Mouse (Mus musculus) kidney, postnatal 0 days (tissue): ENCODE data around the gene Zfp429. TPM values are rescaled to one million over a fixed set of nuclear protein-coding genes. Genes with fewer than 3 reads are reported as not detected.
A peak's percentile ranks its signal among the peaks of the same experiment; 100 is the strongest.

Source experiments
- ATAC-seq: fragments of 200-750 bp; cut with Nextera tagmentation; replicated peaks from 2 replicates; pipeline ENCODE4 v1.8.0; 2017; ENCODE audit warnings: low read depth, moderate number of reproducible peaks, moderate TSS enrichment, moderate library complexity; ENCODE audit not compliant: low FRiP score
- DNase-seq: peaks from one replicate; pipeline ENCODE4 v3.0.0-alpha.2; 2016; ENCODE audit warnings: low spot score
- H3K27ac ChIP-seq: fragments of 300-500 bp; sonication (generic); 2 replicates; pipeline ENCODE4 v1.5.1; 2014; ENCODE audit warnings: mild to moderate bottlenecking
- H3K27me3 ChIP-seq: fragments of 300-500 bp; sonication (generic); 2 replicates; pipeline ENCODE4 v1.6.1; 2014; ENCODE audit warnings: low read length, mixed read lengths; ENCODE audit not compliant: insufficient read depth
- H3K36me3 ChIP-seq: fragments of 300-500 bp; sonication (generic); 2 replicates; pipeline ENCODE4 v1.6.1; 2014; ENCODE audit warnings: low read length, mixed read lengths; ENCODE audit not compliant: insufficient read depth
- H3K4me1 ChIP-seq: fragments of 300-500 bp; sonication (generic); replicated peaks from 2 replicates; pipeline ENCODE4 v1.6.1; 2014; ENCODE audit warnings: antibody characterized with exemption, low read length, mixed read lengths; ENCODE audit not compliant: insufficient read depth
- H3K4me2 ChIP-seq: fragments of 300-500 bp; sonication (generic); 2 replicates; pipeline ENCODE4 v1.6.1; 2014; ENCODE audit warnings: mild to moderate bottlenecking, low read length, moderate library complexity, mixed read lengths
- H3K4me3 ChIP-seq: fragments of 300-500 bp; sonication (generic); replicated peaks from 2 replicates; pipeline ENCODE4 v1.5.1; 2014; ENCODE audit warnings: low read depth, low read length
- H3K9ac ChIP-seq: fragments of 300-500 bp; sonication (generic); 2 replicates; pipeline ENCODE4 v1.6.1; 2014; ENCODE audit warnings: low read depth, low read length
- H3K9me3 ChIP-seq: fragments of 300-500 bp; sonication (generic); replicated peaks from 2 replicates; pipeline ENCODE4 v1.6.1; 2016; ENCODE audit warnings: low read length, inconsistent platforms, mixed read lengths
- CTCF ChIP-seq: IDR thresholded peaks from 2 replicates; pipeline ENCODE4 v1.5.1; 2016; ENCODE audit warnings: antibody characterized with exemption, low read depth, mild to moderate bottlenecking, moderate library complexity
- WGBS: fragments of 180-500 bp; shearing (Covaris S2); extraction: QIAGEN DNeasy Blood & Tissue Kit; methylation state at CpG from one replicate; pipeline ENCODE4 v1.1.7; 2014; 5-methylcytosine and 5-hydroxymethylcytosine counted together
- polyA plus RNA-seq: library from polyadenylated mRNA; unstranded; fragments of >200 nt; fragmentation: Nextera tagmentation; extraction: Ambion mirVana; gene quantifications from 2 replicates; pipeline ENCODE4 v1.2.1, GENCODE M21; 2015

Gene Zfp429
- polyA plus RNA-seq, 1 experiment from 2014 or later = 5.4 TPM

DNA sequence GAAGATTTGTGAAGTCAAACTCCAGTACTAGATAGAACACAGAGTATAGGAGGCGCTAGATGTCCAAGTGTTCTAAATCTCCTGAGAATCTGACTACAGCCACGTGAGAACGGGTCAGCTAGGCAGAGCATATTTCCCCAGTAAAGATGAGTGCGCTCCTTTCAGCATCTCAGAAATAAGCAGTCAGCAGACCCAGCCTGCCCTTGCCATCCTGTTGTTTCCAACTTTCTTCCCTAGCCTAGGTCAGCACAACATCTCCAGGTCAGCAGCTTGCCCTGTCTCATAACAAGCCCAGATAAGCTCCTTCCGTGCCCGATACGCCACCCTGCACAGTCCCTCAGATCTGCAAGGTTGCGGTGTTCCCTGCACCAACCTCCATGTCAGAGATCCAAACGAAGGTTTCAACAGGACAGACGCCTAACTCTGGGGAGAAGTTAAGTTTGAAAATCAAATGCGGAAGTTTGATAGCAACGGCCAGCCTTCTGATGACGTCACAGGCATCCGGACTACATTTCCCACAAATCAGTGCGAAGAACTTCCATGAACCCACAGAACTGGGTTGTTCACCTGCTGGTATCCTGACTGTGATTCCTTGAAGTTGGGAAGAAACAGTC, 39.4 kb downstream of the Zfp429 start, which contains the start of the genes Gm28044 and Zfp953:
TSS of gene Gm28044 (minus strand) at position 406 of the 614 bp plus-strand sequence.
TSS of gene Zfp953 (minus strand) at position 475 of the 614 bp plus-strand sequence.
- TF ChIP-seq CTCF = peak; percentile 41
- Histone ChIP-seq H3K4me1 (no peaks in the 10 kb centered on the region), H3K9ac (peak within 1 kb of the TSS; percentile 77), H3K36me3 (no peaks in the 10 kb centered on the region), H3K4me3 (peak within 1 kb of the TSS; percentile 80), H3K27ac (peak within 1 kb of the TSS; percentile 79), H3K27me3 (no peaks in the 10 kb centered on the region), H3K4me2 (peak within 1 kb of the TSS; percentile 78), H3K9me3 (no peaks in the 10 kb centered on the region)
- WGBS = under 1% methylated on average over 15 of the region's 15 CpGs
- DNase-seq = peak; percentile 91
- peak; percentile 93 for ATAC-seq

DNA sequence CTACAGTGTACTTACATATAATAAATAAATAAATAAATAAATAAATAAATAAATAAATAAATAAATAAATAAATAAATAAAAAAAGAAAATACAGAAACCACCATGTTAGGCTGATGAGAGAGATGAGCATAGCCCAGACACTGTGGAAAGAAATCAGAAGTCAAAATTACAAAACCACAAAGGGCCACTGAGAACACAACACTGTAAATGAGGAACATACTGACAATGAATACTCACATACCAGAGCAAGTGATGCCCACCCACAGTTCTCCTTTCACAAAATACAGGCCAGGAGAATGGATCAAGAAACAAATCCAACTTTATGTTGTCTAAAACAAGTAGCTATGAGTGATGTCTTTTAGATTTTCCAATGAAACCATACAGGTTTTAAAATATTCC, 47.8 kb downstream of the Zfp429 start:
- TF ChIP-seq CTCF = no peak
- Histone ChIP-seq H3K36me3 (no peaks in the 10 kb centered on the region), H3K4me2 (no peak overlapping the region), H3K27ac (no peak overlapping the region), H3K27me3 (no peaks in the 10 kb centered on the region), H3K9ac (no peak overlapping the region), H3K9me3 (no peaks in the 10 kb centered on the region), H3K4me3 (no peak overlapping the region), H3K4me1 (no peaks in the 10 kb centered on the region)
- ATAC-seq = no peak
- DNase-seq = no peak

- Histone ChIP-seq H3K4me2 (no peak overlapping the region), H3K27me3 (no peaks in the 10 kb centered on the region), H3K36me3 (no peaks in the 10 kb centered on the region), H3K27ac (no peak overlapping the region), H3K4me3 (no peak overlapping the region), H3K9ac (no peak overlapping the region), H3K4me1 (no peaks in the 10 kb centered on the region), H3K9me3 (no peaks in the 10 kb centered on the region)
- WGBS = 90% methylated on average over 2 of the region's 2 CpGs
- DNase-seq = no peak
- TF ChIP-seq CTCF = no peak
- no peak for ATAC-seq
These were observed 56.2 kb downstream of the Zfp429 start for GRCm38 (mm10) chr13:67343422-67343821.

Other genes starting within 250 kb of the Zfp429 start
- gene Rsl1, start 226.6 kb downstream of the Zfp429 start, polyA plus RNA-seq = 7.1 and 7.3 TPM in 2 replicates
- 1.9 and 2.6 TPM in 2 replicates for gene Zfp455, start 205.3 kb downstream of the Zfp429 start, polyA plus RNA-seq
- 1.8 and 1.9 TPM in 2 replicates for gene Zfp458, start 121.4 kb downstream of the Zfp429 start, polyA plus RNA-seq
- 1.1 and 1.2 TPM in 2 replicates for gene Zfp457, start 93.3 kb downstream of the Zfp429 start, polyA plus RNA-seq
- 2.2 and 2.4 TPM in 2 replicates for gene Zfp595, start 67.2 kb downstream of the Zfp429 start, polyA plus RNA-seq
- gene Gm28044, start 39.3 kb downstream of the Zfp429 start, polyA plus RNA-seq = 0.36 and 0.37 TPM in 2 replicates
- 1.1 and 1.3 TPM in 2 replicates for gene Zfp953, start 39.2 kb downstream of the Zfp429 start, polyA plus RNA-seq
- gene Gm28041, start 24.1 kb downstream of the Zfp429 start, polyA plus RNA-seq = 0.20 and 0.23 TPM in 2 replicates
- gene Zfp456, start 24.0 kb downstream of the Zfp429 start, polyA plus RNA-seq = 1.6 and 1.9 TPM in 2 replicates
- 1.1 and 1.4 TPM in 2 replicates for gene Zfp459, start 21.6 kb upstream of the Zfp429 start, polyA plus RNA-seq
- 9.7 TPM in 2 replicates for gene Zfp874a, start 51.8 kb upstream of the Zfp429 start, polyA plus RNA-seq
- gene Zfp874b, start 84.4 kb upstream of the Zfp429 start, polyA plus RNA-seq = 3.1 and 3.4 TPM in 2 replicates
- 10.9 and 13.7 TPM in 2 replicates for gene Zfp58, start 100.7 kb upstream of the Zfp429 start, polyA plus RNA-seq
- not detected in 2 replicates for gene Gm26965, start 126.3 kb upstream of the Zfp429 start, polyA plus RNA-seq
- 30.4 and 38.3 TPM in 2 replicates for gene Zfp87, start 126.4 kb upstream of the Zfp429 start, polyA plus RNA-seq
- 9.0 and 9.8 TPM in 2 replicates for gene Zfp748, start 154.0 kb upstream of the Zfp429 start, polyA plus RNA-seq
- gene Zfp729b, start 209.9 kb upstream of the Zfp429 start, polyA plus RNA-seq = 3.8 TPM in 2 replicates
- 0.08 TPM in 1 of 2 replicates, not detected in the other for gene Gm49345, start 237.9 kb upstream of the Zfp429 start, polyA plus RNA-seq
- 2.5 and 3.3 TPM in 2 replicates for gene Zfp729a, start 238.0 kb upstream of the Zfp429 start, polyA plus RNA-seq